Mouse (Mus musculus) embryonic facial prominence, embryonic 14.5 days (tissue): ENCODE data around the gene Snx29. TPM values are rescaled to one million over a fixed set of nuclear protein-coding genes. Genes with fewer than 3 reads are reported as not detected.

Experiments used
- ATAC-seq: fragments of 200-750 bp; cut with Nextera tagmentation; 2 replicates; pipeline ENCODE4 v1.8.0; 2017; ENCODE audit warnings: low read depth, moderate number of reproducible peaks, moderate TSS enrichment
- DNase-seq: peaks from one replicate; pipeline ENCODE4 v3.0.0-alpha.2; 2015; ENCODE audit warnings: low spot score
- H3K27ac ChIP-seq: fragments of 300-500 bp; sonication (generic); replicated peaks from 2 replicates; pipeline ENCODE4 v1.5.1; 2014; ENCODE audit warnings: low read depth, mild to moderate bottlenecking, low read length, moderate library complexity
- H3K27me3 ChIP-seq: fragments of 300-500 bp; sonication (generic); replicated peaks from 2 replicates; pipeline ENCODE4 v1.6.1; 2014; ENCODE audit warnings: low read length; ENCODE audit not compliant: control insufficient read depth, insufficient read depth
- H3K36me3 ChIP-seq: fragments of 300-500 bp; sonication (generic); 2 replicates; pipeline ENCODE4 v1.6.1; 2014; ENCODE audit warnings: low read length, mixed read lengths; ENCODE audit not compliant: control insufficient read depth, insufficient read depth
- H3K4me1 ChIP-seq: fragments of 300-500 bp; sonication (generic); 2 replicates; pipeline ENCODE4 v1.6.1; 2014; ENCODE audit warnings: antibody characterized with exemption, low read length; ENCODE audit not compliant: control insufficient read depth, insufficient read depth
- H3K4me2 ChIP-seq: fragments of 300-500 bp; sonication (generic); 2 replicates; pipeline ENCODE4 v1.6.1; 2014; ENCODE audit warnings: low read depth, mild to moderate bottlenecking, low read length, moderate library complexity, mixed read lengths
- H3K4me3 ChIP-seq: fragments of 300-500 bp; sonication (generic); 2 replicates; pipeline ENCODE4 v1.5.1; 2014; ENCODE audit warnings: low read depth, mild to moderate bottlenecking, low read length
- H3K9ac ChIP-seq: fragments of 300-500 bp; sonication (generic); 2 replicates; pipeline ENCODE4 v1.6.1; 2014; ENCODE audit warnings: low read depth, mild to moderate bottlenecking, low read length, moderate library complexity, mixed read lengths
- H3K9me3 ChIP-seq: fragments of 300-500 bp; sonication (generic); 2 replicates; pipeline ENCODE4 v1.6.1; 2016; ENCODE audit warnings: low read length; ENCODE audit not compliant: control insufficient read depth
- WGBS: fragments of 180-500 bp; shearing (Covaris S2); extraction: QIAGEN DNeasy Blood & Tissue Kit; methylation state at CpG from one replicate; pipeline ENCODE4 v1.1.7; 2014; 5-methylcytosine and 5-hydroxymethylcytosine counted together
- polyA plus RNA-seq: library from polyadenylated mRNA; unstranded; fragments of >200 nt; fragmentation: Nextera tagmentation; extraction: Ambion mirVana; gene quantifications from 2 replicates; pipeline ENCODE4 v1.2.1, GENCODE M21; 2014

The Snx29 gene
- polyA plus RNA-seq, 1 experiment from 2014 or later: 9.7 TPM

DNA sequence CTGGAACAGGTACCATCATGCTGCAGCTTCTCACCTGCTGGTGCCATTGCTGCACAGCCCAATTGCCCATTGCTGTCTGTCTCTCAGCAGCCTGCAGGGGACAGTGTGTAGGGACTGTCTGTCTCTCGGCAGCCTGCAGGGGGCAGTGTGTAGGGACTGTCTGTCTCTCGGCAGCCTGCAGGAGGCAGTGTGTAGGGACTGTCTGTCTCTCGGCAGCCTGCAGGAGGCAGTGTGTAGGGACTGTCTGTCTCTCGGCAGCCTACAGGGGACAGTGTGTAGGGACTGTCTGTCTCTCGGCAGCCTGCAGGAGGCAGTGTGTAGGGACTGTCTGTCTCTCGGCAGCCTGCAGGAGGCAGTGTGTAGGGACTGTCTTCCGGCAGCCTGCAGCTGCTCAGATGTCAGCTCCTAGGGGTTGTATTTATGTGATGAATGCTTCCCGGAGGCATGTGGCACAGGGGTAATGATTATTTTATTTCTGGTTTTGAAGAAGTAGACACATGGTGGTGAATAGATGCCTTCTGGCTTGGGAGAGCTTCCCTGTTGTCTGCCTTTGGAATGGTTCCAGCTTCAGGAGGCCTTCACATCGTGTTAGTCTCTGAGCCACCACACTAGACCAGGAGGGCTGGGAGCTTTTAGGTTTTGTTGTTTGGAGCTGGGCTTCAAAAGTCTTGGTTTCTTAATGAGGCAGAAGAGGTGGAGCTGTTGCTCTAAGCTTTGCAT, 347.7 kb downstream of the Snx29 start:
- Histone ChIP-seq H3K27ac (no peak overlapping the region), H3K4me3 (no peak overlapping the region)
- 74% methylated on average over 5 of the region's 9 CpGs for WGBS

GRCm38 (mm10) chr16:11670971-11671310, 348.2 kb downstream of the Snx29 start:
- DNase-seq (no peak), ATAC-seq (no peak)
- no peak overlapping the region for H3K4me2 ChIP-seq
- no peak overlapping the region for H3K4me3 ChIP-seq
- no peaks in the 10 kb centered on the region for H3K4me1 ChIP-seq
- 72% methylated on average over 6 of the region's 6 CpGs for WGBS
- H3K36me3 ChIP-seq: no peaks in the 10 kb centered on the region
- H3K9ac ChIP-seq: no peak overlapping the region
- H3K27me3 ChIP-seq: no peaks in the 10 kb centered on the region
- no peaks in the 10 kb centered on the region for H3K9me3 ChIP-seq
- H3K27ac ChIP-seq: no peak overlapping the region

More for the DNA sequence above, 347.7 kb downstream of the Snx29 start:
- ATAC-seq (no peak), DNase-seq (no peak)
- Histone ChIP-seq H3K36me3 (no peaks in the 10 kb centered on the region), H3K9me3 (no peaks in the 10 kb centered on the region), H3K27me3 (no peaks in the 10 kb centered on the region), H3K4me1 (no peaks in the 10 kb centered on the region), H3K9ac (no peak overlapping the region), H3K4me2 (no peak overlapping the region)

GRCm38 (mm10) chr16:11676006-11676405, 353.3 kb downstream of the Snx29 start:
- Histone ChIP-seq H3K4me2 (no peak overlapping the region), H3K4me1 (no peaks in the 10 kb centered on the region), H3K36me3 (no peaks in the 10 kb centered on the region), H3K27ac (no peak overlapping the region), H3K4me3 (no peak overlapping the region), H3K9ac (no peak overlapping the region), H3K9me3 (no peaks in the 10 kb centered on the region), H3K27me3 (no peaks in the 10 kb centered on the region)
- DNase-seq (no peak), ATAC-seq (no peak)
- WGBS: 65% methylated on average over 4 of the region's 4 CpGs

- H3K27me3 ChIP-seq: no peaks in the 10 kb centered on the region
- no peak overlapping the region for H3K4me2 ChIP-seq
- H3K27ac ChIP-seq: no peak overlapping the region
- DNase-seq (no peak), ATAC-seq (no peak)
- 92% methylated on average over 9 of the region's 9 CpGs for WGBS
- no peaks in the 10 kb centered on the region for H3K36me3 ChIP-seq
- no peaks in the 10 kb centered on the region for H3K9me3 ChIP-seq
- H3K4me1 ChIP-seq: no peaks in the 10 kb centered on the region
- no peak overlapping the region for H3K4me3 ChIP-seq
- H3K9ac ChIP-seq: no peak overlapping the region
These were observed 362.6 kb downstream of the Snx29 start for GRCm38 (mm10) chr16:11685264-11685663.

GRCm38 (mm10) chr16:11685735-11686340, 363.1 kb downstream of the Snx29 start:
- DNase-seq: no peak

GRCm38 (mm10) chr16:11687836-11688235, 365.1 kb downstream of the Snx29 start:
- H3K9me3 ChIP-seq: no peaks in the 10 kb centered on the region
- H3K27ac ChIP-seq: no peak overlapping the region
- no peak overlapping the region for H3K4me3 ChIP-seq
- ATAC-seq: no peak
- no peaks in the 10 kb centered on the region for H3K4me1 ChIP-seq
- H3K36me3 ChIP-seq: no peaks in the 10 kb centered on the region
- H3K27me3 ChIP-seq: no peaks in the 10 kb centered on the region
- DNase-seq: no peak
- H3K4me2 ChIP-seq: no peak overlapping the region
- no peak overlapping the region for H3K9ac ChIP-seq

More at GRCm38 (mm10) chr16:11685735-11686340, 363.1 kb downstream of the Snx29 start:
- 86% methylated on average over 3 of the region's 3 CpGs for WGBS
- Histone ChIP-seq H3K4me3 (no peak overlapping the region), H3K27ac (no peak overlapping the region), H3K36me3 (no peaks in the 10 kb centered on the region), H3K9me3 (no peaks in the 10 kb centered on the region), H3K9ac (no peak overlapping the region), H3K4me2 (no peak overlapping the region), H3K4me1 (no peaks in the 10 kb centered on the region), H3K27me3 (no peaks in the 10 kb centered on the region)
- ATAC-seq: no peak

DNA sequence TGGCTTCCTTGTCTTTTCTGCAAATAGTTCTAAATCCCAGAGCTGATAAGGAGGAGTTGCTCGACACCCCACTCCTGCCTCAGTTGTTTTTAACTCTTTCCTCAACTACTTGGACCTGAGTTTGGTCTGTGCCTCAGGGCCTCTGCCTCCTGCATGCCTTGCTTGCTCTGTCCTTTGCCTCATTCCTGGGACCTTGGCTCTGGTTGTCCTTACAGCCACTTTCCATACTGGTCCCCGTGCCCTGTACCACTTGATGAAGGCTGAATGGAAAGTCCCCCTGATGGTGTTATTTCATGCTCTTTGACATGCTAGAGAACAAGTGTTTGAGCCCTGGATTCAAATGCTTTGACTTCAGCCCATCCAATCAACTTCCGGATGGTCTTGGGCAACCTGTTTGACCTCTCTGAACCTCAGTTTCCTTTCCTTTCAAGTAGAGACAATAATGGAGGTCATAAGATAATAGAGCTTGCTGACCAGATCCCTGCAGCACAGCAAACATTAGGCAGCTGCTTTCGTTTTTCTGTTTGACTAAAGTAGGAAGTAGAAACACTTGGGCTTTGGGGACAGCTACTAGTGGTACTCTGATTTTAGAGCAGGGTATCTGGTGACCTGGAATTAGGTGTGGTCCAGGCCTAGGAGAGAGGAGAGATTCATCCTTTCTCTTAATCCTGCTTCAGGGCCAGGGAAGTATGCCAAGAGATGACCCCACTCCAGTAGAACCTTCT, 365.7 kb downstream of the Snx29 start:
- Histone ChIP-seq H3K4me2 (no peak overlapping the region), H3K9ac (no peak overlapping the region), H3K9me3 (no peaks in the 10 kb centered on the region), H3K4me3 (no peak overlapping the region), H3K27ac (no peak overlapping the region), H3K27me3 (no peaks in the 10 kb centered on the region), H3K36me3 (no peaks in the 10 kb centered on the region), H3K4me1 (no peaks in the 10 kb centered on the region)
- WGBS: 67% methylated on average over 4 of the region's 4 CpGs
- ATAC-seq: no peak
- DNase-seq: no peak

DNA sequence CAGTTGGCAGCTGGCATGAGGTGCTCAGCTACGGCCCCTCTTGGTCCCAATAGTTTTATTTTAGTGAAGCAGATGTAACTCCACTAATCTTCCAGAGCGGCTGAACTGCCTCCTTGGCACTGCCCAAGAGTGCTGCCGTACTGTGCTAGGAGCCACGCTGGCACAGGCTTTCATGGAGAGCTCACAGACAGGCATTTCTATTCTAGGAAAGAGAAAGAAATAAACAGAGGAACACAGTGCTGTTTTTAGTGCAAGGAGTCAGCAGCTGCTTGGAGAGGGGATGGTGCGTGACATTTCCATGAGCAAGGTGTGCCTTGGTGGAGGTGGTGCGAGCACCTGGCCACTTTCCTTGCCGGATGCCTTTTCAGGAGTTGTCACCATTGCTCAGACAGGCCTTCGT, 367.4 kb downstream of the Snx29 start:
- H3K9ac ChIP-seq: no peak overlapping the region
- no peaks in the 10 kb centered on the region for H3K27me3 ChIP-seq
- WGBS: 85% methylated on average over 8 of the region's 8 CpGs
- no peak overlapping the region for H3K4me3 ChIP-seq
- no peak overlapping the region for H3K4me2 ChIP-seq
- ATAC-seq: no peak
- H3K4me1 ChIP-seq: no peaks in the 10 kb centered on the region
- H3K9me3 ChIP-seq: no peaks in the 10 kb centered on the region
- H3K36me3 ChIP-seq: no peaks in the 10 kb centered on the region
- no peak for DNase-seq
- no peak overlapping the region for H3K27ac ChIP-seq
